Mouse (Mus musculus) activated CD4-positive, CD25-positive, alpha-beta regulatory T cell, adult 9 weeks (primary cell): Measurements from ENCODE around the gene Pcyox1. TPM values are rescaled to one million over a fixed set of nuclear protein-coding genes. Genes with fewer than 3 reads are reported as not detected.

Source experiments
- polyA plus RNA-seq: library from polyadenylated mRNA; unstranded; fragments of 100-300 nt; shearing (Covaris generic); gene quantifications from one replicate; pipeline ENCODE4 v1.2.1, GENCODE M21; 2017

Gene Pcyox1
- polyA plus RNA-seq = 11.5 TPM

DNA sequence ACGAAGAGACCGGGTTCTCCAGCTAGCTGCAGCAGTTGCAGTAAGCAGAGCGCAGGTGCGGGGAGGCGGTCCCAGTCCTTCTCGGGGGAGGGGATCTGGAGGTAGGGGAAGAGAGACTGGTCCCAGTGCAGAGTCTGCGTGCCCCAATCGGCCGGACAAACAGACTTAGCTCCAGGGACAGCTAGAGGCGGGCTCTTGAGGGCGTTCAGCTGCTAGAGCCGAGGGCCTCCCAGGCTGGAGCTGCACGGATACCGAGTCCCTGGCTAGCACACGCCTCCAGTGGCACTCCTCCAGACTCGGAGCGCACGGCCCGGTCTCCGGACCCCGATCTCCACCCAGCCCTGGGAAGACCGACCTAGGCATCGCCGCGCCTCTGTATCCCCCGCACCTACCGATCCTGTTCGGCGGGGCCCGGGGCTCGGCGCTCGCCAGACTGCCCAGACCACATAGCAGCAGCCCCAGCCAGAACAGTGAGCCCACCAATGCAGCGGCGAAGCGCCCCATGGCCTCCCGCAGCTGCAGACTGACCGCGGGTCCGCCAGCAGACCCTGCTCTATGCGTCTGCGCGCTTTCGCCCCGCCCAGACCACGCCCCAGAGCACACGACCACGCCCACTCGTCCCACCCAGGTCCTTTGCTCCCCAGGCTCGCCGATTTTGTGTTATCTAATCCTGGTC is at the start of gene Pcyox1:
Gene Pcyox1 (minus strand): TSS at position 574 of the 676 bp plus-strand sequence.

DNA sequence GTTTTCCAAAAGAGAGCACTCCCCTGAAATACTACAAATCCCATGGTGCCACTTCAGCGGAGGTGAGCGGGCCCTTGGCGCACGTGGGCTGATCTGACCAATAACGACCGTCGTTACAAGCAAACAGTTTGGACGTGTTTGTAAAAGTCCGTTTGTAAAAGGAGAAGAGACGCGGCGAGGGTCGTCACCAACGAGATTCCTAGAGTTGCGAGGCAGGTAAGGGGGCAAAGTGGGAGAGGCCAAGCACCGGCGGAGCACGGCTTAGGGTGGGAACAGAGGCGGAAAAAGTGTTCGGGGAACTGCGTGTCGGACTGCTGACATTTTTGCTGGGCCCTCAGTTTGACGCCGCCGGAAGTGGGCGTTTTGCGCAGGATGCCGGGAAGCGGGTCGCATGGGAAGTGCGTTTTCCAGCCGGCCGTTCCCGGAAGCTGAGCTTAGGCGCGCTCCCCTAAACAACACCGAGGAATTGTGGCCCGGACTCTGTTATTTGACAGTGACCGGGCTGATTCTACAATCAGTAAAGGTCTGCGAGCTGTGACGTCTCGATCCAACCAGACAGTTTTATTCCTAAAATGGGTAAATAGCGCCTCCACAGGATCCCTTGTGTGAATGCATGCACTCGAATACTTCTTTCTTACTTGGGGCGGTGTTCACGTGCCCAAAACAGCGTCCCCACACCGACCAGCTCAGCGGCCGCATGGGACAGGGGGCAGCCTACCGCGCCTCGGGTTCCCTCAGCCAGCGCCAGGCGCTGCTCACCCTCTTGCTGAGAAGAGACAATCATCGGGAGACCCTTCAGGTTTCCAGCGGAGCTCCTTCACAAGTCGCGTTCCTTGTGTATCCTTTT is 41.5 kb upstream of the Pcyox1 start, which contains the start of gene C87436:
Gene C87436 (plus strand): TSS at position 103 of the 847 bp plus-strand sequence.

DNA sequence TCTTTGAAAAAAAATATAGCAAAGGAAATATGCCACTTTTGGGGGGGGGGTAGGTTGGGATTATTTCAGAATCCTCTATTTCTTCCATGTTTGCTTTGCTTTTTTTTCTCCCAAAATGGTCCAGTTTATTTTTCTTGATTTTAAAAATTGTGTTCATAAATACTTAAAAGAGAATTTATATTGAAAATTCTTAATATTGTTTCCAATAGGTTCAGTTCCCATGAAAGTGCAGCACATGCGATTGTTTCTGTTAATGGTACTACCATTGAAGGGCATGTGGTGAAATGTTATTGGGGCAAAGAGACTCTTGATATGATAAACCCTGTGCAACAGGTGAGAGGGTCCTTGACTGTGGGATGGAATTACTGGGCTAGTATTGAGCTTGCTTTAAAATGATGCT is 29.4 kb upstream of the Pcyox1 start, which contains the start of gene Gm44790:
Gene Gm44790 (plus strand): TSS at position 301 of the 400 bp plus-strand sequence.

DNA sequence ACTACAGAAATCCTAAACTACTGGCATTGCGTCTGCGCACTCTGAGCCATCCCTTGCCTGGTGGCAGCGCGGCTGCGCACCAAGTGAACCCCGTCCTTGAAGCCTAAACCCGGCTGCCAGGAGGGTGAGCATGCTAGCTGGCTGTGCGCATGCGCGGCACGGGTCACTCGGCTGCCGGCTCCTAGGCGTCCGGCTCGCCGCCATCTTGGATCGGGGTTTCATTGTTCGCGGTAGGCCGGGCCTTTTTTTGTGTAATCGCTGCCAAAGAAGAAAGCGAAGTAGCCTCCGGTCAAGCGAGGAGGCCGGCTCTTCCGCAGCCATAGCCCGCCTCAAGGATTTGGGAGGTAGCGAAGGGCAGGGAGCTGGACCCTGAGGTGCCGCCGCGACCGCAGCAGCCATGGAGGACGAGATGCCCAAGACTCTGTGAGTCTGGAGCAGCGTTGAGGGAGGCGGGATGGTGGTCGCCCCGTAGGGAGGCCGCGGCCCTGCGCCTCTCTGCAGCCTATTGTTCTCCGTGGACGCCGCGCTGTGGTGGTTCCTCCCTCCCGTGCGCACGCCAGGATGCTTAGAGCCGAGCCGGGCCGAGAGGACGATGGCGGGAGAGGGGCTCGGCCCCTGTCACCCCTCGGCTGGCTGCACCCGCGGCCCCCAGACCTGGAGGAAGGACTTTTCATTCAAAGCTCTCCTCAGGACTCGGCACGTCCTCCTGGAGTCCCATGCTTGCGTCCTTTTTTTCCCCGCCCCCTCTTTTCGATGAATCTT is 7.3 kb upstream of the Pcyox1 start, which contains the start of gene Tia1:
Gene Tia1 (plus strand): TSS at position 120 of the 762 bp plus-strand sequence.

GRCm38 (mm10) chr6:86370764-86371339 is 26.1 kb downstream of the Pcyox1 start, which contains the start of gene Snrpg:
Gene Snrpg, plus strand, starts transcription at chr6:86371304.

GRCm38 (mm10) chr6:86365371-86366124 is 31.4 kb downstream of the Pcyox1 start, which contains the start of gene Fam136a:
Gene Fam136a, plus strand, starts transcription at chr6:86365646.

Other genes with a start within 250 kb of the Pcyox1 start
- gene Tgfa, start 201.9 kb downstream of the Pcyox1 start, polyA plus RNA-seq = not detected
- 41.2 TPM for gene Fam136a, start 31.5 kb downstream of the Pcyox1 start, polyA plus RNA-seq
- gene Snrpg, start 25.9 kb downstream of the Pcyox1 start, polyA plus RNA-seq = 394 TPM
- 128 TPM for gene Tia1, start 7.1 kb upstream of the Pcyox1 start, polyA plus RNA-seq
- not detected for gene Gm44790, start 29.5 kb upstream of the Pcyox1 start, polyA plus RNA-seq
- 46.9 TPM for gene C87436, start 41.2 kb upstream of the Pcyox1 start, polyA plus RNA-seq
- gene Pcbp1, start 129.2 kb upstream of the Pcyox1 start, polyA plus RNA-seq = 58.2 TPM
- 0.23 TPM for gene Asprv1, start 231.0 kb upstream of the Pcyox1 start, polyA plus RNA-seq